21 mouse cellular contexts compared by ENCODE assay signal in the genomic region with DNA sequence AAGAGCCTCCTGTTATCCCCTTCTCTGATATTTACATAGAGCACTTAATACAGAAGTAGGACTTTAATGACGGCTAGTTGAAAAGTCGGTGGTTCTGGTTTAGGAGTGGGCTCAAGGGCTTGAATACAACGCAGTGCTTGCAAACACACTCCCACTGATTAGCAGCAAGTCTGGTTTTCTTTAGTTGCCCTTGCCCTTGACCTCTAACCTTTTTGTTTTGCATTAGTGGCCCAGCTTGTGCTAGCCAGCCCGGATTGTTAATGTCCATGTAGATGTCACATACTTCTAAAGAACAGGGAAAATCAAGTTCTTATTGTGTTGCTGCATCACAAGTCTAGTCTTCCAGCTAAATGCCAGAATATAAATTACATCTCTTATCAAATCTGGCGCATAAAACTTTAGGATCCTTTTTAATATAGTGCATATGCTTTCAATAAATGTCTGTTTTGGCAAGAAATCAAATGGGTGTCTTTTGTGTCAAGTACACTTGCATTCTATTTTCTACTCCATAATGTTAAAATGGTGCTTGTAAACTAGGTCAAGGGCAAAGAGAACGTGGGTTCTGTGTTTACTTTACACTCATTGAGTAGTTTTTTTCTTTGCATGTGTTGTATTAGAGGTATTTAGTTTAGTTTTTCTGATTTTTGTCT.
A peak's percentile ranks its signal among the peaks of the same experiment; 100 is the strongest.
DNase-seq lines count a peak whose midpoint lies in the region; ATAC-seq and TF ChIP-seq lines count a peak whose summit lies in the region.
"Had no signal": no experiment of that assay in that cellular context is flagged by ENCODE, and none has a peak within 500 bp of the region (broad histone marks: within the 10 kb centered on the region; RNA-seq: fewer than 3 reads in every experiment).

No protein-coding gene starts in this region.

- TF ChIP-seq CTCF in forebrain, postnatal 0 days (IDR thresholded peaks at IDR 0.05; ENCODE audit: low read depth) = no peak

- no peaks in the 10 kb centered on the region for H3K9me3 ChIP-seq in limb, embryonic 12.5 days
- no peaks in the 10 kb centered on the region for H3K9me3 ChIP-seq in limb, embryonic 10.5 days (replicated peaks)
- H3K9me3 ChIP-seq in forebrain, postnatal 0 days (ENCODE audit: low read length) = no peaks in the 10 kb centered on the region
- H3K9me3 ChIP-seq: heart, embryonic 13.5 days; hindbrain, embryonic 12.5 days had no signal

- no peaks in the 10 kb centered on the region for H3K27me3 ChIP-seq in limb, embryonic 12.5 days
- H3K27me3 ChIP-seq in limb, embryonic 10.5 days (ENCODE audit: low read depth, poor library complexity, severe bottlenecking) = no peaks in the 10 kb centered on the region
- no peaks in the 10 kb centered on the region for H3K27me3 ChIP-seq in forebrain, postnatal 0 days (ENCODE audit: insufficient read depth, low read length)
- H3K27me3 ChIP-seq: heart, embryonic 13.5 days; hindbrain, embryonic 12.5 days had no signal

- H3K4me1 ChIP-seq in limb, embryonic 12.5 days (replicated peaks) = peaks cover 20% of the 10 kb centered on the region
- peaks cover 21% of the 10 kb centered on the region for H3K4me1 ChIP-seq in limb, embryonic 10.5 days
- no peaks in the 10 kb centered on the region for H3K4me1 ChIP-seq in forebrain, postnatal 0 days (ENCODE audit: insufficient read depth)
- H3K4me1 ChIP-seq: hindbrain, embryonic 12.5 days had no signal

- no peak overlapping the region for H3K4me2 ChIP-seq in limb, embryonic 12.5 days
- H3K4me2 ChIP-seq in forebrain, postnatal 0 days (ENCODE audit: low read depth) = no peak overlapping the region
- H3K4me2 ChIP-seq: heart, embryonic 13.5 days; hindbrain, embryonic 12.5 days had no signal

- ATAC-seq in limb, embryonic 12.5 days (ENCODE audit: insufficient number of reproducible peaks, insufficient read depth, low FRiP score, low TSS enrichment, low read depth) = no peak
- no peak for ATAC-seq in forebrain, postnatal 0 days
- ATAC-seq: activated CD4-positive, CD25-positive, alpha-beta regulatory T cell, adult 4 months; hindbrain, postnatal 0 days had no signal

- WGBS in limb, embryonic 12.5 days = 27% methylated on average over 6 of the region's 6 CpGs
- WGBS in limb, embryonic 10.5 days = 57% methylated on average over 6 of the region's 6 CpGs
- 74% methylated on average over 6 of the region's 6 CpGs for WGBS in forebrain, postnatal 0 days

- H3K36me3 ChIP-seq in limb, embryonic 12.5 days = no peaks in the 10 kb centered on the region
- H3K36me3 ChIP-seq in limb, embryonic 10.5 days = 0 out of 2 replicates have a peak, but pooled peaks cover 3% of the 10 kb centered on the region
- no peaks in the 10 kb centered on the region for H3K36me3 ChIP-seq in forebrain, postnatal 0 days (ENCODE audit: insufficient read depth)
- H3K36me3 ChIP-seq: hindbrain, embryonic 12.5 days had no signal

- 0 out of 2 replicates have a peak overlapping the region, but pooled peaks have one; percentile 12 for H3K27ac ChIP-seq in limb, embryonic 12.5 days
- no peak overlapping the region for H3K27ac ChIP-seq in limb, embryonic 10.5 days
- H3K27ac ChIP-seq in forebrain, postnatal 0 days (ENCODE audit: low read depth, low read length) = no peak overlapping the region
- H3K27ac ChIP-seq: gastrocnemius, adult 2 months; heart, embryonic 13.5 days; hindbrain, embryonic 12.5 days; hindbrain, postnatal 0 days had no signal

- H3K9ac ChIP-seq in limb, embryonic 12.5 days (replicated peaks) = no peak overlapping the region
- no peak overlapping the region for H3K9ac ChIP-seq in forebrain, postnatal 0 days
- H3K9ac ChIP-seq: heart, embryonic 13.5 days; hindbrain, embryonic 12.5 days had no signal

- no peak overlapping the region for H3K4me3 ChIP-seq in limb, embryonic 12.5 days (replicated peaks)
- H3K4me3 ChIP-seq in limb, embryonic 10.5 days = no peak overlapping the region
- H3K4me3 ChIP-seq in forebrain, postnatal 0 days (ENCODE audit: low read depth, low read length) = no peak overlapping the region
- H3K4me3 ChIP-seq: gastrocnemius, adult 2 months; heart, embryonic 13.5 days; hindbrain, embryonic 12.5 days had no signal

- peak; percentile 53 for DNase-seq in embryo, embryonic 10 days (ENCODE audit: low spot score)
- DNase-seq in embryo, embryonic 9.5 days (ENCODE audit: extremely low spot score) = no peak
- no peak for DNase-seq in limb, embryonic 10.5 days (ENCODE audit: low spot score)
- DNase-seq in NIH3T3 (ENCODE audit: low read depth) = peak; percentile 74
- DNase-seq in embryo, embryonic 11 days = peak; percentile 23
- no peak for DNase-seq in cerebellum, postnatal 4 days (ENCODE audit: low spot score in 2 of 2)
- no peak for DNase-seq in forebrain, postnatal 0 days
- DNase-seq: adrenal gland, postnatal 14 days; cerebellum, adult 11-12 months; cerebellum, adult 9-10 months; cerebellum, postnatal 25 days; gastrocnemius, adult 2 months; gastrocnemius, postnatal 25 days; heart, postnatal 10 days; heart, postnatal 4 days; kidney, adult 11 months had no signal

Comparison
In these comparisons a context has a peak if more than half of its experiments do, and no peak if none do; other contexts are left out.
1. DNase-seq: peak in embryo, embryonic 10 days (single experiment), NIH3T3 (single experiment) and embryo, embryonic 11 days (single experiment); none in embryo, embryonic 9.5 days (single experiment), limb, embryonic 10.5 days (single experiment), cerebellum, postnatal 4 days (0 of 2) and forebrain, postnatal 0 days (single experiment).